Mouse (Mus musculus): ENCODE measurements at regions not wholly inside any gene's neighbourhood (a gene's known extent, or its start where the extent isn't known, plus 50 kb on each side); places are given as distances from the start of the nearest gene placed in this dataset.
A peak's percentile ranks its signal among the peaks of the same experiment; 100 is the strongest.

DNA sequence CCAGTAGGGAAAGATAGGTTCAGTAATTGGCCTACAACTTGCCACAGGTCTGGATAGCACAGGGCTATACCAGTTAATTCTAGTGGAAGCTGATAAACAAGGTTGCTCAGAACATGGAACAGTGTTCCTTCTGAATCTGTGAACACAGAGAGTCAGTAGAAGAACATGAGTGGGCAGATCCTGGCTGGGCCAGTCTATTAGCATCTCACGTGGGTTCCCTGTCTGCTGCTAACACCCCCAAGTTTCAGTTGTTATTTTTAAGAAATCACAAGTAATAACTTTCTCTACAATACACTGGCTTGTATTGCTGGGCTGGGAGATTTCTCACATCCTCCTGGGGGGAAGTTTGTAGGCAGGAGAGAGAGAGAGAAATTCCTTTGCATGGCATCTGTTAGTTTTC is 369.0 kb upstream of the Pbx1 start:
- no peak overlapping the region for H3K27ac ChIP-seq (ENCODE audit: insufficient read depth, low read depth, low read length)
- WGBS = 73% methylated on average over 1 of the region's 1 CpGs
- no peaks in the 10 kb centered on the region for H3K27me3 ChIP-seq (ENCODE audit: control insufficient read depth, insufficient read depth, low read length)
- no peaks in the 10 kb centered on the region for H3K36me3 ChIP-seq (ENCODE audit: control insufficient read depth, insufficient read depth, low read length)
- no peaks in the 10 kb centered on the region for H3K4me1 ChIP-seq (ENCODE audit: control insufficient read depth, insufficient read depth, insufficient read length, low read length)
- no peak for TF ChIP-seq CTCF (IDR thresholded peaks at IDR 0.05; ENCODE audit: extremely low read depth, insufficient read length, insufficient replicate concordance, low read depth, low read length)
- TF ChIP-seq POLR2A (IDR thresholded peaks at IDR 0.05; ENCODE audit: low read depth, low read length) = no peak
- no peak overlapping the region for H3K4me3 ChIP-seq (ENCODE audit: low read depth, low read length)

GRCm38 (mm10) chr1:168786731-168787130 is 354.7 kb upstream of the Pbx1 start:
- Histone ChIP-seq H3K4me3 (ENCODE audit: low read depth, low read length) (no peak overlapping the region), H3K27me3 (ENCODE audit: control insufficient read depth, insufficient read depth, low read length) (no peaks in the 10 kb centered on the region), H3K36me3 (ENCODE audit: control insufficient read depth, insufficient read depth, low read length) (no peaks in the 10 kb centered on the region), H3K27ac (ENCODE audit: insufficient read depth, low read depth, low read length) (no peak overlapping the region), H3K4me1 (ENCODE audit: control insufficient read depth, insufficient read depth, insufficient read length, low read length) (no peaks in the 10 kb centered on the region)
- WGBS = 22% methylated on average over 3 of the region's 3 CpGs
- TF ChIP-seq POLR2A (IDR thresholded peaks at IDR 0.05; ENCODE audit: low read depth, low read length) (no peak), CTCF (IDR thresholded peaks at IDR 0.05; ENCODE audit: extremely low read depth, insufficient read length, insufficient replicate concordance, low read depth, low read length) (no peak)

GRCm38 (mm10) chr1:168783851-168784250 is 351.8 kb upstream of the Pbx1 start:
- Histone ChIP-seq H3K4me3 (ENCODE audit: low read depth, low read length) (no peak overlapping the region), H3K27me3 (ENCODE audit: control insufficient read depth, insufficient read depth, low read length) (no peaks in the 10 kb centered on the region), H3K4me1 (ENCODE audit: control insufficient read depth, insufficient read depth, insufficient read length, low read length) (no peaks in the 10 kb centered on the region), H3K27ac (ENCODE audit: insufficient read depth, low read depth, low read length) (no peak overlapping the region), H3K36me3 (ENCODE audit: control insufficient read depth, insufficient read depth, low read length) (no peaks in the 10 kb centered on the region)
- TF ChIP-seq POLR2A (IDR thresholded peaks at IDR 0.05; ENCODE audit: low read depth, low read length) (no peak), CTCF (IDR thresholded peaks at IDR 0.05; ENCODE audit: extremely low read depth, insufficient read length, insufficient replicate concordance, low read depth, low read length) (no peak)

- H3K27me3 ChIP-seq (ENCODE audit: control insufficient read depth, insufficient read depth, low read length) = no peaks in the 10 kb centered on the region
- TF ChIP-seq CTCF (IDR thresholded peaks at IDR 0.05; ENCODE audit: extremely low read depth, insufficient read length, insufficient replicate concordance, low read depth, low read length) (no peak), POLR2A (IDR thresholded peaks at IDR 0.05; ENCODE audit: low read depth, low read length) (no peak)
- 79% methylated on average over 6 of the region's 6 CpGs for WGBS
These were observed 332.4 kb upstream of the Pbx1 start for GRCm38 (mm10) chr1:168764368-168764895.

GRCm38 (mm10) chr1:168761095-168761494 is 329.0 kb upstream of the Pbx1 start:
- TF ChIP-seq CTCF (IDR thresholded peaks at IDR 0.05; ENCODE audit: extremely low read depth, insufficient read length, insufficient replicate concordance, low read depth, low read length) (no peak), POLR2A (IDR thresholded peaks at IDR 0.05; ENCODE audit: low read depth, low read length) (no peak)
- Histone ChIP-seq H3K4me1 (ENCODE audit: control insufficient read depth, insufficient read depth, insufficient read length, low read length) (no peaks in the 10 kb centered on the region), H3K27me3 (ENCODE audit: control insufficient read depth, insufficient read depth, low read length) (no peaks in the 10 kb centered on the region), H3K36me3 (ENCODE audit: control insufficient read depth, insufficient read depth, low read length) (no peaks in the 10 kb centered on the region), H3K27ac (ENCODE audit: insufficient read depth, low read depth, low read length) (no peak overlapping the region), H3K4me3 (ENCODE audit: low read depth, low read length) (no peak overlapping the region)
- 88% methylated on average over 2 of the region's 2 CpGs for WGBS

More at GRCm38 (mm10) chr1:168764368-168764895, 332.4 kb upstream of the Pbx1 start:
- Histone ChIP-seq H3K36me3 (ENCODE audit: control insufficient read depth, insufficient read depth, low read length) (no peaks in the 10 kb centered on the region), H3K4me1 (ENCODE audit: control insufficient read depth, insufficient read depth, insufficient read length, low read length) (no peaks in the 10 kb centered on the region), H3K4me3 (ENCODE audit: low read depth, low read length) (no peak overlapping the region), H3K27ac (ENCODE audit: insufficient read depth, low read depth, low read length) (no peak overlapping the region)

DNA sequence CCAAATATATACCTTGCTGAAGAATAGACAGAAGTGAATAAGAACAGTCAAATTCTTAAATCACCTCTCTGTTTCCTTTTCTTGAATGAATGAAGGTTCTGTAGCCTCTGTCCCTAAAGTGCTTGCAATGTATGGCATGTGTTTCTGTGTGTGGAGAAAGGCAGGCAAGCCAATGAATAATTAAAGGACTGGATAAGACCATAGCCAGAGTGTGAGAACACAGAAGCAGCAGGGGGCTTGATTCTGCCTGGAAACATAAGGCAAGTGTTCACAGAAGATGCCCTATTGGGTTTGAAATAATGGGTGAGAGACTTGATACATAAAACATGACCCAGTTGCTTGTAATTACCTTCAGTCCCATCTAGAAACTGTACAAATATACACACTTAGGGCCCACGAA is 328.2 kb upstream of the Pbx1 start:
- TF ChIP-seq CTCF (IDR thresholded peaks at IDR 0.05; ENCODE audit: extremely low read depth, insufficient read length, insufficient replicate concordance, low read depth, low read length) (no peak), POLR2A (IDR thresholded peaks at IDR 0.05; ENCODE audit: low read depth, low read length) (no peak)
- H3K27ac ChIP-seq (ENCODE audit: insufficient read depth, low read depth, low read length) = no peak overlapping the region
- H3K27me3 ChIP-seq (ENCODE audit: control insufficient read depth, insufficient read depth, low read length) = no peaks in the 10 kb centered on the region
- no peaks in the 10 kb centered on the region for H3K36me3 ChIP-seq (ENCODE audit: control insufficient read depth, insufficient read depth, low read length)
- 67% methylated on average over 1 of the region's 1 CpGs for WGBS
- H3K4me1 ChIP-seq (ENCODE audit: control insufficient read depth, insufficient read depth, insufficient read length, low read length) = no peaks in the 10 kb centered on the region
- no peak overlapping the region for H3K4me3 ChIP-seq (ENCODE audit: low read depth, low read length)

GRCm38 (mm10) chr1:168758835-168759234 is 326.8 kb upstream of the Pbx1 start:
- WGBS = 66% methylated on average over 2 of the region's 2 CpGs
- TF ChIP-seq CTCF (IDR thresholded peaks at IDR 0.05; ENCODE audit: extremely low read depth, insufficient read length, insufficient replicate concordance, low read depth, low read length) (peak; percentile 33; the same call in 1 of the 2 replicates), POLR2A (IDR thresholded peaks at IDR 0.05; ENCODE audit: low read depth, low read length) (no peak)

More at GRCm38 (mm10) chr1:168758835-168759234, 326.8 kb upstream of the Pbx1 start:
- Histone ChIP-seq H3K27me3 (ENCODE audit: control insufficient read depth, insufficient read depth, low read length) (no peaks in the 10 kb centered on the region), H3K27ac (ENCODE audit: insufficient read depth, low read depth, low read length) (no peak overlapping the region), H3K36me3 (ENCODE audit: control insufficient read depth, insufficient read depth, low read length) (no peaks in the 10 kb centered on the region), H3K4me1 (ENCODE audit: control insufficient read depth, insufficient read depth, insufficient read length, low read length) (no peaks in the 10 kb centered on the region), H3K4me3 (ENCODE audit: low read depth, low read length) (no peak overlapping the region)
